Mouse (Mus musculus): ENCODE measurements at regions not wholly inside any gene's neighbourhood (a gene's known extent, or its start where the extent isn't known, plus 50 kb on each side); places are given as distances from the start of the nearest gene placed in this dataset.
A peak's percentile ranks its signal among the peaks of the same experiment; 100 is the strongest.

- no peak for ATAC-seq
These were observed 51.3 kb upstream of the Rnf138rt1 start for GRCm38 (mm10) chrX:163812431-163812830.

- ATAC-seq: no peak
These were observed 53.7 kb upstream of the Rnf138rt1 start for GRCm38 (mm10) chrX:163814806-163815205.

- ATAC-seq: no peak
These were observed 61.2 kb upstream of the Rnf138rt1 start for GRCm38 (mm10) chrX:163822298-163822697.

- ATAC-seq: no peak
These were observed 66.3 kb upstream of the Rnf138rt1 start for GRCm38 (mm10) chrX:163827461-163827860.

GRCm38 (mm10) chrX:163845408-163845807 is 63.4 kb upstream of the Ap1s2 start:
- ATAC-seq: no peak

- no peak for ATAC-seq
These were observed 61.9 kb upstream of the Ap1s2 start for GRCm38 (mm10) chrX:163846890-163847289.

GRCm38 (mm10) chrX:163847651-163848050 is 61.2 kb upstream of the Ap1s2 start:
- no peak for ATAC-seq

- peak; percentile 76 for ATAC-seq
These were observed 60.2 kb upstream of the Ap1s2 start for GRCm38 (mm10) chrX:163848510-163849199.

- no peak for ATAC-seq
These were observed 57.8 kb upstream of the Ap1s2 start for GRCm38 (mm10) chrX:163850915-163851599.

- no peak for ATAC-seq
These were observed 50.3 kb upstream of the Ap1s2 start for GRCm38 (mm10) chrX:163858494-163858893.

All from inflammation-experienced regulatory T-cells, adult 6 months (primary cell).